Mouse (Mus musculus) right cerebral cortex, postnatal 14 days (tissue): ENCODE results near the gene Eif2s3y.

Source experiments
- DNase-seq: peaks from one replicate; pipeline ENCODE4 v3.0.0; 2022

The Eif2s3y gene

DNA sequence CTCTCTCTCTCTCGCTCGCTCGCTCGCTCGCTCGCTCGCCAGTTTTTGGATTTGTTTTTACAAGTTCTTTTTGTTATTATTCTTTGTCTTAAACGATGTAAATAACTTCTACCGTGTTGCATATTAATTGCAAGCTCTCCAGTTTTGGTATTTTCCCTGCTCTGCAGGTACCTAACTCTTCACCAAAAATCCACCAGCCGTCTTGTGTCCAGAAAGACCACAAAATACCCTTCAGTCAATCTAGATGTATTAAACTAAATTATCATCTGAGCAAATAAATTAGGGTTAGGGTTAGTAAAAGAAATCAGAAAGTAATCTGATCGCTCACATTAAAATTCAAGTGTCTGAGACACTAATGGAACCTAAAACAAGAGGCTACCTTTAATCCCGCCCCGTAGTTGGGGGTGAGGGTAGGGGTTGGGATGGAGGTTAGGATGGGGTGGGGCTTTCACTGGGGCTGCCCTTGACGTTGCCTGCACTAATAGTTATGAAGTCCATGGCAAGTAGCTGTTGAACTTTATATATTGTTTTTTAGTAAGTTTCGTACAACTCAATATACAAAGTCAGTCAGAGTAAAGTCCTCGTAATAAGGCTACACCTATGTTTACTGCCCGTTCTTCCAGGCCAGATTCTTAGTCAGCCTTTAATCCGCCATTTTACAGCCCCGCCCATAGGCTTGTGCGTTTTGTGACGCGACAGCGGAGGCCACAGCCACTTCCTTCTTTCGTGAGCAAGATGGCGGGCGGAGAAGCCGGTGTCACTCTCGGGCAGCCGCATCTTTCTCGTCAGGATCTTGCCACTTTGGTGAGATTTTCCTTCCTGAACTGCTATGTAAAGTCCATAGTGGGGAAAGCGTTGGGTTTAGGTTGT is at the start of gene Eif2s3y:
Eif2s3y (plus strand) TSS at position 662 of the 870 bp plus-strand sequence.
- no peak for DNase-seq
